Mouse (Mus musculus): Measurements from ENCODE around the gene Mtf1. TPM values are rescaled to one million over a fixed set of nuclear protein-coding genes. Genes with fewer than 3 reads are reported as not detected.
A peak's percentile ranks its signal among the peaks of the same experiment; 100 is the strongest.

Gene Mtf1
- total RNA-seq, 1 experiment, result 15.4 TPM

DNA sequence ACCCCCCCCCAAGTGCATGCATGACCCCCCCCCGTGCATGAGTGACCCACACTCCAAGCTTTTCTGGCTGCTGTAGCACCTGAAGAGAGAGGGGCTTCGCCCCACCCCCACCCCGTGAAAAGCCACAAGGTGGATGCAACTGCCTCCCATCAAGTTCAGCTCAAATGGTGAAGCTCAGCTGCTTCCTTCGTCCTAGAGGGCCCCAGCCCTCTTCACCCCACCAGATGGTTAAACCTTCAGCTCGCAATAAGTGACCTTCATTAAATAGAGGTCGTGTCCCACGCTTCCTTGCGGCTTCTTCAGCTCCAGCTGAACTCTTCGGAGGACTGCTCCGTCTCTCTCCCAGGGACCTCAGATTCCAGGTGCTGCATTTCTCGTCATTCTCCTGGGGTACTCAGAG, 78.7 kb downstream of the Mtf1 start, which contains the start of gene Epha10:
TSS of gene Epha10 (plus strand) at position 301 of the 400 bp plus-strand sequence.
- H3K4me1 ChIP-seq (ENCODE audit: control insufficient read depth in 2 of 2, insufficient read depth in 2 of 2, low read length in 2 of 2, poor library complexity in 1 of 2), result peaks cover 0 to 16% of the 10 kb centered on the region in 2 experiments; a peak in 1 of 4 replicates
- H3K36me3 ChIP-seq (ENCODE audit: control insufficient read depth, insufficient read depth, low read length, poor library complexity, severe bottlenecking), result no peaks in the 10 kb centered on the region
- no peak within 1 kb of the TSS for H3K9ac ChIP-seq (ENCODE audit: insufficient read depth, low read depth, low read length, poor library complexity, severe bottlenecking)
- no peak for TF ChIP-seq ZC3H11A (IDR thresholded peaks at IDR 0.05; ENCODE audit: borderline replicate concordance, low read depth, low read length)
- no peak for TF ChIP-seq CHD2 (IDR thresholded peaks at IDR 0.05; ENCODE audit: low read depth, low read length)
- no peak for TF ChIP-seq HCFC1 (IDR thresholded peaks at IDR 0.05; ENCODE audit: borderline replicate concordance, insufficient read depth, low read length)
- no peak for TF ChIP-seq ZNF384 (IDR thresholded peaks at IDR 0.05; ENCODE audit: low read depth, low read length)
- TF ChIP-seq MAFK (IDR thresholded peaks at IDR 0.05; ENCODE audit: insufficient read depth, low read depth, low read length), result no peak
- no peak for DNase-seq (ENCODE audit: low read depth, low spot score)
- no peaks in the 10 kb centered on the region for H3K9me3 ChIP-seq (ENCODE audit: control insufficient read depth, insufficient read depth, low read depth, low read length)
- peak within 1 kb of the TSS; percentile 68 for H3K4me3 ChIP-seq (ENCODE audit: insufficient read depth in 1 of 2, low read depth in 1 of 2, low read length in 2 of 2, poor library complexity in 1 of 2, severe bottlenecking in 1 of 2)
- in situ Hi-C loops (cut with MboI; ENCODE audit: low sequenced_read_pairs in 2 of 2, unreplicated experiment in 2 of 2), result no loop called here
- H3K27ac ChIP-seq (ENCODE audit: insufficient read depth, low read depth, low read length, poor library complexity, severe bottlenecking), result no peak within 1 kb of the TSS

- in situ Hi-C loops (cut with MboI; ENCODE audit: low sequenced_read_pairs in 2 of 2, unreplicated experiment in 2 of 2), result no loop called here
- no peaks in the 10 kb centered on the region for H3K9me3 ChIP-seq (ENCODE audit: control insufficient read depth, insufficient read depth, low read depth, low read length)
- peaks cover 0 to 16% of the 10 kb centered on the region in 2 experiments; a peak in 1 of 4 replicates for H3K4me1 ChIP-seq (ENCODE audit: control insufficient read depth in 2 of 2, insufficient read depth in 2 of 2, low read length in 2 of 2, poor library complexity in 1 of 2)
- H3K36me3 ChIP-seq (ENCODE audit: control insufficient read depth, insufficient read depth, low read length, poor library complexity, severe bottlenecking), result no peaks in the 10 kb centered on the region
- peak; percentile 75 for DNase-seq (ENCODE audit: low read depth, low spot score)
- no peak overlapping the region for H3K9ac ChIP-seq (ENCODE audit: insufficient read depth, low read depth, low read length, poor library complexity, severe bottlenecking)
- TF ChIP-seq MAFK (IDR thresholded peaks at IDR 0.05; ENCODE audit: insufficient read depth, low read depth, low read length), result no peak
- no peak for TF ChIP-seq HCFC1 (IDR thresholded peaks at IDR 0.05; ENCODE audit: borderline replicate concordance, insufficient read depth, low read length)
- no peak for TF ChIP-seq ZNF384 (IDR thresholded peaks at IDR 0.05; ENCODE audit: low read depth, low read length)
- no peak for TF ChIP-seq ZC3H11A (IDR thresholded peaks at IDR 0.05; ENCODE audit: borderline replicate concordance, low read depth, low read length)
- TF ChIP-seq CHD2 (IDR thresholded peaks at IDR 0.05; ENCODE audit: low read depth, low read length), result no peak
- H3K4me3 ChIP-seq (ENCODE audit: insufficient read depth in 1 of 2, low read depth in 1 of 2, low read length in 2 of 2, poor library complexity in 1 of 2, severe bottlenecking in 1 of 2), result peak overlapping the region; percentile 68
- no peak overlapping the region for H3K27ac ChIP-seq (ENCODE audit: insufficient read depth, low read depth, low read length, poor library complexity, severe bottlenecking)
Measured at GRCm38 (mm10) chr4:124881341-124881908, 79.5 kb downstream of the Mtf1 start.

GRCm38 (mm10) chr4:124882151-124882729, 80.3 kb downstream of the Mtf1 start:
- no peak overlapping the region for H3K9ac ChIP-seq (ENCODE audit: insufficient read depth, low read depth, low read length, poor library complexity, severe bottlenecking)
- no peak for DNase-seq (ENCODE audit: low read depth, low spot score)
- H3K36me3 ChIP-seq (ENCODE audit: control insufficient read depth, insufficient read depth, low read length, poor library complexity, severe bottlenecking), result no peaks in the 10 kb centered on the region
- in situ Hi-C loops (cut with MboI; ENCODE audit: low sequenced_read_pairs in 2 of 2, unreplicated experiment in 2 of 2), result no loop called here
- H3K4me1 ChIP-seq (ENCODE audit: control insufficient read depth in 2 of 2, insufficient read depth in 2 of 2, low read length in 2 of 2, poor library complexity in 1 of 2), result peaks cover 0 to 16% of the 10 kb centered on the region in 2 experiments; a peak in 1 of 4 replicates
- H3K27ac ChIP-seq (ENCODE audit: insufficient read depth, low read depth, low read length, poor library complexity, severe bottlenecking), result no peak overlapping the region
- no peaks in the 10 kb centered on the region for H3K9me3 ChIP-seq (ENCODE audit: control insufficient read depth, insufficient read depth, low read depth, low read length)
- TF ChIP-seq ZNF384 (IDR thresholded peaks at IDR 0.05; ENCODE audit: low read depth, low read length), result no peak
- no peak for TF ChIP-seq CHD2 (IDR thresholded peaks at IDR 0.05; ENCODE audit: low read depth, low read length)
- TF ChIP-seq MAFK (IDR thresholded peaks at IDR 0.05; ENCODE audit: insufficient read depth, low read depth, low read length), result no peak
- no peak for TF ChIP-seq HCFC1 (IDR thresholded peaks at IDR 0.05; ENCODE audit: borderline replicate concordance, insufficient read depth, low read length)
- TF ChIP-seq ZC3H11A (IDR thresholded peaks at IDR 0.05; ENCODE audit: borderline replicate concordance, low read depth, low read length), result no peak
- peak overlapping the region; percentile 68 for H3K4me3 ChIP-seq (ENCODE audit: insufficient read depth in 1 of 2, low read depth in 1 of 2, low read length in 2 of 2, poor library complexity in 1 of 2, severe bottlenecking in 1 of 2)

DNA sequence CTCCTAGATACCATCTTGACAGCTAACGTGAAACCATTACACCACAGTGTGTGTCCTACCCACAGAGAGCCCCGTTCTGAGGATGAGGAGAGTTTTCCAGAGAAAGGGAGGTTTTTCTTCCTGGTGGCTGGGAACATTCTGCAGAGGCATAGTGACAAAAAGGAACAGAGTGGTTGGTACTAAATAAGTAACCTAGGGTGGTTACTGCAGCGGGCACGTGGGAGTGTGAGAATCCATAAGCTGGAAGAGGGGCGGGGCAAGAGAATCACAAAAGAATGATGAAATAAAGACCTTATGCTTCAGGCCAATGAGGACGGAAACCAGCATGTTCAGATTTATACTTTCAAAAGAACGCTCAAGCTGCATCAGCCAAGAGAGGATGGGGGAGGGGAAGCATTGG, 86.8 kb downstream of the Mtf1 start:
- in situ Hi-C loops (cut with MboI; ENCODE audit: low sequenced_read_pairs in 2 of 2, unreplicated experiment in 2 of 2), result no loop called here
- no peak overlapping the region for H3K4me3 ChIP-seq (ENCODE audit: insufficient read depth in 1 of 2, low read depth in 1 of 2, low read length in 2 of 2, poor library complexity in 1 of 2, severe bottlenecking in 1 of 2)
- no peak for TF ChIP-seq ZNF384 (IDR thresholded peaks at IDR 0.05; ENCODE audit: low read depth, low read length)
- TF ChIP-seq MAFK (IDR thresholded peaks at IDR 0.05; ENCODE audit: insufficient read depth, low read depth, low read length), result no peak
- no peak for TF ChIP-seq HCFC1 (IDR thresholded peaks at IDR 0.05; ENCODE audit: borderline replicate concordance, insufficient read depth, low read length)
- no peak for TF ChIP-seq ZC3H11A (IDR thresholded peaks at IDR 0.05; ENCODE audit: borderline replicate concordance, low read depth, low read length)
- no peak for TF ChIP-seq CHD2 (IDR thresholded peaks at IDR 0.05; ENCODE audit: low read depth, low read length)

More for the DNA sequence above, 86.8 kb downstream of the Mtf1 start:
- H3K36me3 ChIP-seq (ENCODE audit: control insufficient read depth, insufficient read depth, low read length, poor library complexity, severe bottlenecking), result no peaks in the 10 kb centered on the region
- peaks cover 0 to 3% of the 10 kb centered on the region in 2 experiments; a peak in 1 of 4 replicates for H3K4me1 ChIP-seq (ENCODE audit: control insufficient read depth in 2 of 2, insufficient read depth in 2 of 2, low read length in 2 of 2, poor library complexity in 1 of 2)
- no peak overlapping the region for H3K27ac ChIP-seq (ENCODE audit: insufficient read depth, low read depth, low read length, poor library complexity, severe bottlenecking)
- H3K9me3 ChIP-seq (ENCODE audit: control insufficient read depth, insufficient read depth, low read depth, low read length), result no peaks in the 10 kb centered on the region
- DNase-seq (ENCODE audit: low read depth, low spot score), result no peak
- H3K9ac ChIP-seq (ENCODE audit: insufficient read depth, low read depth, low read length, poor library complexity, severe bottlenecking), result no peak overlapping the region

Data from ES-E14 (cell line).